Mouse (Mus musculus): ENCODE results near the gene Fcmr. TPM values are rescaled to one million over a fixed set of nuclear protein-coding genes. Genes with fewer than 3 reads are reported as not detected.

Fcmr gene
- polyA plus RNA-seq, 1 experiment from 2014 or later: not detected

GRCm38 (mm10) chr1:130854819-130855218 is 10.7 kb upstream of the Fcmr start:
- 78% methylated on average over 9 of the region's 9 CpGs for WGBS
- Histone ChIP-seq H3K9me3 (ENCODE audit: control insufficient read depth, low read length) (no peaks in the 10 kb centered on the region), H3K27me3 (ENCODE audit: control insufficient read depth, insufficient read depth, low read length) (no peaks in the 10 kb centered on the region), H3K4me2 (ENCODE audit: low read length) (no peak overlapping the region), H3K4me3 (replicated peaks; ENCODE audit: low read depth, low read length) (no peak overlapping the region), H3K27ac (replicated peaks; ENCODE audit: low read depth, low read length) (no peak overlapping the region), H3K4me1 (ENCODE audit: control insufficient read depth, insufficient read depth, low read length) (no peaks in the 10 kb centered on the region), H3K9ac (replicated peaks; ENCODE audit: low read length) (no peak overlapping the region), H3K36me3 (ENCODE audit: control insufficient read depth, insufficient read depth, low read length) (no peaks in the 10 kb centered on the region)
- DNase-seq: no peak
- ATAC-seq (ENCODE audit: low FRiP score, low TSS enrichment): no peak

GRCm38 (mm10) chr1:130855723-130856122 is 9.7 kb upstream of the Fcmr start:
- 95% methylated on average over 2 of the region's 2 CpGs for WGBS
- Histone ChIP-seq H3K27me3 (ENCODE audit: control insufficient read depth, insufficient read depth, low read length) (no peaks in the 10 kb centered on the region), H3K4me3 (replicated peaks; ENCODE audit: low read depth, low read length) (no peak overlapping the region), H3K4me1 (ENCODE audit: control insufficient read depth, insufficient read depth, low read length) (no peaks in the 10 kb centered on the region), H3K27ac (replicated peaks; ENCODE audit: low read depth, low read length) (no peak overlapping the region), H3K9ac (replicated peaks; ENCODE audit: low read length) (no peak overlapping the region), H3K9me3 (ENCODE audit: control insufficient read depth, low read length) (no peaks in the 10 kb centered on the region), H3K4me2 (ENCODE audit: low read length) (no peak overlapping the region), H3K36me3 (ENCODE audit: control insufficient read depth, insufficient read depth, low read length) (no peaks in the 10 kb centered on the region)
- DNase-seq: no peak
- no peak for ATAC-seq (ENCODE audit: low FRiP score, low TSS enrichment)

- WGBS: 82% methylated on average over 4 of the region's 4 CpGs
- no peaks in the 10 kb centered on the region for H3K27me3 ChIP-seq (ENCODE audit: control insufficient read depth, insufficient read depth, low read length)
Measured at GRCm38 (mm10) chr1:130857456-130857855, 8.0 kb upstream of the Fcmr start.

GRCm38 (mm10) chr1:130864238-130864637 is 1.2 kb upstream of the Fcmr start:
- no peak overlapping the region for H3K4me3 ChIP-seq (replicated peaks; ENCODE audit: low read depth, low read length)
- H3K27ac ChIP-seq (replicated peaks; ENCODE audit: low read depth, low read length): no peak overlapping the region
- no peak overlapping the region for H3K4me2 ChIP-seq (ENCODE audit: low read length)
- DNase-seq (no peak), ATAC-seq (ENCODE audit: low FRiP score, low TSS enrichment) (no peak)
- 93% methylated on average over 4 of the region's 4 CpGs for WGBS
- no peak overlapping the region for H3K9ac ChIP-seq (replicated peaks; ENCODE audit: low read length)
- no peaks in the 10 kb centered on the region for H3K9me3 ChIP-seq (ENCODE audit: control insufficient read depth, low read length)
- H3K4me1 ChIP-seq (ENCODE audit: control insufficient read depth, insufficient read depth, low read length): no peaks in the 10 kb centered on the region
- H3K36me3 ChIP-seq (ENCODE audit: control insufficient read depth, insufficient read depth, low read length): no peaks in the 10 kb centered on the region
- no peaks in the 10 kb centered on the region for H3K27me3 ChIP-seq (ENCODE audit: control insufficient read depth, insufficient read depth, low read length)

More at GRCm38 (mm10) chr1:130857456-130857855, 8.0 kb upstream of the Fcmr start:
- H3K9me3 ChIP-seq (ENCODE audit: control insufficient read depth, low read length): no peaks in the 10 kb centered on the region
- no peak overlapping the region for H3K9ac ChIP-seq (replicated peaks; ENCODE audit: low read length)
- DNase-seq (no peak), ATAC-seq (ENCODE audit: low FRiP score, low TSS enrichment) (no peak)
- no peak overlapping the region for H3K4me2 ChIP-seq (ENCODE audit: low read length)
- H3K36me3 ChIP-seq (ENCODE audit: control insufficient read depth, insufficient read depth, low read length): no peaks in the 10 kb centered on the region
- no peak overlapping the region for H3K4me3 ChIP-seq (replicated peaks; ENCODE audit: low read depth, low read length)
- H3K27ac ChIP-seq (replicated peaks; ENCODE audit: low read depth, low read length): no peak overlapping the region
- H3K4me1 ChIP-seq (ENCODE audit: control insufficient read depth, insufficient read depth, low read length): no peaks in the 10 kb centered on the region

GRCm38 (mm10) chr1:130864741-130865140 is 728 bp upstream of the Fcmr start:
- no peak overlapping the region for H3K4me2 ChIP-seq (ENCODE audit: low read length)
- no peaks in the 10 kb centered on the region for H3K9me3 ChIP-seq (ENCODE audit: control insufficient read depth, low read length)
- no peak for ATAC-seq (ENCODE audit: low FRiP score, low TSS enrichment)
- H3K4me3 ChIP-seq (replicated peaks; ENCODE audit: low read depth, low read length): no peak overlapping the region
- 90% methylated on average over 5 of the region's 5 CpGs for WGBS
- no peaks in the 10 kb centered on the region for H3K4me1 ChIP-seq (ENCODE audit: control insufficient read depth, insufficient read depth, low read length)
- H3K9ac ChIP-seq (replicated peaks; ENCODE audit: low read length): no peak overlapping the region
- no peak overlapping the region for H3K27ac ChIP-seq (replicated peaks; ENCODE audit: low read depth, low read length)
- H3K36me3 ChIP-seq (ENCODE audit: control insufficient read depth, insufficient read depth, low read length): no peaks in the 10 kb centered on the region
- no peak for DNase-seq
- H3K27me3 ChIP-seq (ENCODE audit: control insufficient read depth, insufficient read depth, low read length): no peaks in the 10 kb centered on the region

- H3K9me3 ChIP-seq (ENCODE audit: control insufficient read depth, low read length): no peaks in the 10 kb centered on the region
- 91% methylated on average over 2 of the region's 2 CpGs for WGBS
- H3K27ac ChIP-seq (replicated peaks; ENCODE audit: low read depth, low read length): no peak overlapping the region
- ATAC-seq (ENCODE audit: low FRiP score, low TSS enrichment) (no peak), DNase-seq (no peak)
- no peak overlapping the region for H3K4me3 ChIP-seq (replicated peaks; ENCODE audit: low read depth, low read length)
- no peaks in the 10 kb centered on the region for H3K36me3 ChIP-seq (ENCODE audit: control insufficient read depth, insufficient read depth, low read length)
- peaks cover 5% of the 10 kb centered on the region; the same call in 1 of the 2 replicates for H3K27me3 ChIP-seq (ENCODE audit: control insufficient read depth, insufficient read depth, low read length)
- no peaks in the 10 kb centered on the region for H3K4me1 ChIP-seq (ENCODE audit: control insufficient read depth, insufficient read depth, low read length)
- H3K4me2 ChIP-seq (ENCODE audit: low read length): no peak overlapping the region
- no peak overlapping the region for H3K9ac ChIP-seq (replicated peaks; ENCODE audit: low read length)
Measured at GRCm38 (mm10) chr1:130872912-130873311, 7.4 kb downstream of the Fcmr start.

GRCm38 (mm10) chr1:130875139-130875538 is 9.7 kb downstream of the Fcmr start:
- H3K27ac ChIP-seq (replicated peaks; ENCODE audit: low read depth, low read length): no peak overlapping the region
- H3K9ac ChIP-seq (replicated peaks; ENCODE audit: low read length): no peak overlapping the region
- no peak for ATAC-seq (ENCODE audit: low FRiP score, low TSS enrichment)
- no peaks in the 10 kb centered on the region for H3K36me3 ChIP-seq (ENCODE audit: control insufficient read depth, insufficient read depth, low read length)
- WGBS: 38% methylated on average over 3 of the region's 3 CpGs
- H3K9me3 ChIP-seq (ENCODE audit: control insufficient read depth, low read length): no peaks in the 10 kb centered on the region
- peak; percentile 85 for DNase-seq
- H3K4me1 ChIP-seq (ENCODE audit: control insufficient read depth, insufficient read depth, low read length): no peaks in the 10 kb centered on the region
- no peak overlapping the region for H3K4me2 ChIP-seq (ENCODE audit: low read length)
- H3K27me3 ChIP-seq (ENCODE audit: control insufficient read depth, insufficient read depth, low read length): peaks cover 10% of the 10 kb centered on the region; the same call in 1 of the 2 replicates
- H3K4me3 ChIP-seq (replicated peaks; ENCODE audit: low read depth, low read length): no peak overlapping the region

GRCm38 (mm10) chr1:130875910-130876309 is 10.4 kb downstream of the Fcmr start:
- no peak for DNase-seq

GRCm38 (mm10) chr1:130876931-130877509 is 11.6 kb downstream of the Fcmr start:
- Histone ChIP-seq H3K4me3 (replicated peaks; ENCODE audit: low read depth, low read length) (no peak overlapping the region), H3K9me3 (ENCODE audit: control insufficient read depth, low read length) (no peaks in the 10 kb centered on the region), H3K4me1 (ENCODE audit: control insufficient read depth, insufficient read depth, low read length) (no peaks in the 10 kb centered on the region), H3K27ac (replicated peaks; ENCODE audit: low read depth, low read length) (no peak overlapping the region), H3K27me3 (ENCODE audit: control insufficient read depth, insufficient read depth, low read length) (peaks cover 10% of the 10 kb centered on the region; the same call in 1 of the 2 replicates), H3K9ac (replicated peaks; ENCODE audit: low read length) (no peak overlapping the region), H3K4me2 (ENCODE audit: low read length) (no peak overlapping the region), H3K36me3 (ENCODE audit: control insufficient read depth, insufficient read depth, low read length) (no peaks in the 10 kb centered on the region)
- ATAC-seq (ENCODE audit: low FRiP score, low TSS enrichment): no peak
- 25% methylated on average over 3 of the region's 3 CpGs for WGBS
- peak; percentile 94 for DNase-seq

More at GRCm38 (mm10) chr1:130875910-130876309, 10.4 kb downstream of the Fcmr start:
- no peak overlapping the region for H3K9ac ChIP-seq (replicated peaks; ENCODE audit: low read length)
- H3K27me3 ChIP-seq (ENCODE audit: control insufficient read depth, insufficient read depth, low read length): peaks cover 10% of the 10 kb centered on the region; the same call in 1 of the 2 replicates
- ATAC-seq (ENCODE audit: low FRiP score, low TSS enrichment): no peak
- no peak overlapping the region for H3K4me2 ChIP-seq (ENCODE audit: low read length)
- no peaks in the 10 kb centered on the region for H3K9me3 ChIP-seq (ENCODE audit: control insufficient read depth, low read length)
- no peak overlapping the region for H3K4me3 ChIP-seq (replicated peaks; ENCODE audit: low read depth, low read length)
- no peaks in the 10 kb centered on the region for H3K36me3 ChIP-seq (ENCODE audit: control insufficient read depth, insufficient read depth, low read length)
- no peak overlapping the region for H3K27ac ChIP-seq (replicated peaks; ENCODE audit: low read depth, low read length)
- H3K4me1 ChIP-seq (ENCODE audit: control insufficient read depth, insufficient read depth, low read length): no peaks in the 10 kb centered on the region
- 68% methylated on average over 3 of the region's 3 CpGs for WGBS
